Mouse (Mus musculus): ENCODE measurements around the gene Zscan4b. TPM values are rescaled to one million over a fixed set of nuclear protein-coding genes. Genes with fewer than 3 reads are reported as not detected.
"Not testable (repeated sequence)": the region's sequence is repeated elsewhere in the genome, so short reads cannot be mapped to it uniquely, and the experiment has no call there.

The Zscan4b gene
- not detected for total RNA-seq (2022)

DNA sequence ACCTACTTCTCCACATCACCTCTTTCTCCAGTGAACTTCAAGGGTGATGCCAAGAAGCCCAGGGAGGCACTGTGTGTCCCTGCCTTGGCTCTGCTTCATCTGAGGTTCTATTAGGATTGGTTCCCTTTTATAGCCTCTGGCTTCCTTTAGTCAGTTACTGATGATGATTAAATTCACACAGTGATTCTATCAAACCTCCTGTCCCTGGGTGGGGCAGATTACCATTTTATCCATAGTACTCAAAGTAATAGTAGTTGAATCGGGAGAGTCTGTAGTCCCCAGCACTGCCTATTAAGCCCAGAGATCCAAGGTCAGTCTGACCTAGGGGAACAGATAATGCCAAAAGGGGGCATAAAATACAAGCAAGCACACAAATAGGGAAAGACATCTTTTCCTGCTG, at the start of gene Zscan4b:
Gene Zscan4b, minus strand, starts transcription at position 101 of the 400 bp plus-strand sequence.
- DNase-seq (ENCODE audit: low spot score in 2 of 2), result not testable (repeated sequence)

Other genes with a start within 250 kb of the Zscan4b start
- gene Nlrp4b, start 217.3 kb downstream of the Zscan4b start, total RNA-seq (2022), result not detected
- not detected for gene Vmn1r71, start 150.7 kb downstream of the Zscan4b start, total RNA-seq (2022)
- gene Zscan4c, start 100.7 kb upstream of the Zscan4b start, total RNA-seq (2022), result not detected
- not detected for gene Zscan4-ps1, start 164.6 kb upstream of the Zscan4b start, total RNA-seq (2022)